Mouse (Mus musculus): ENCODE results near the gene Tdgf1. TPM values are rescaled to one million over a fixed set of nuclear protein-coding genes. Genes with fewer than 3 reads are reported as not detected.

Gene Tdgf1
- total RNA-seq, 2 experiments from 2014 or later = not detected

Small RNA genes lying within 50 kb of the gene (microRNA-seq; reads per million reads assigned to microRNA genes)
- gene Gm24269 (ENCODE audit: borderline number of aligned reads in 2 of 2) = 0 reads per million in 2 experiments

Other genes starting within 250 kb of the Tdgf1 start
- gene Myl3, start 204.3 kb downstream of the Tdgf1 start, total RNA-seq (2021) = over 10,000 TPM; 10,942 to 11,353 TPM
- 1 to 10 TPM; 6.5 to 6.6 TPM for gene Pth1r, start 199.0 kb downstream of the Tdgf1 start, total RNA-seq (2021)
- gene Prss42, start 148.0 kb downstream of the Tdgf1 start, total RNA-seq (2021) = not detected
- gene Prss44, start 132.2 kb downstream of the Tdgf1 start, total RNA-seq (2021) = not detected
- not detected for gene Prss43, start 119.5 kb downstream of the Tdgf1 start, total RNA-seq (2021)
- not detected for gene Prss45, start 111.6 kb downstream of the Tdgf1 start, total RNA-seq (2021)
- not detected for gene Prss46, start 101.7 kb downstream of the Tdgf1 start, total RNA-seq (2021)
- gene Prss50, start 88.2 kb downstream of the Tdgf1 start, total RNA-seq (2021) = not detected
- gene Als2cl, start 66.3 kb downstream of the Tdgf1 start, total RNA-seq (2021) = 10 to 100 TPM; 15.3 to 15.5 TPM
- gene Tmie, start 66.0 kb downstream of the Tdgf1 start, total RNA-seq (2021) = 1 to 10 TPM; 1.2 to 1.3 TPM
- gene Fam240a, start 29.3 kb downstream of the Tdgf1 start, total RNA-seq (2021) = not detected
- gene Lrrc2, start 5.4 kb upstream of the Tdgf1 start, total RNA-seq (2021) = 100 to 1,000 TPM; 213 to 241 TPM
- gene Rtp3, start 44.4 kb upstream of the Tdgf1 start, total RNA-seq (2021) = 1 to 10 TPM; 2.3 to 4.3 TPM
- under 1 TPM; 0.75 to 0.84 TPM for gene Ltf, start 73.1 kb upstream of the Tdgf1 start, total RNA-seq (2021)
- gene Ccrl2, start 111.4 kb upstream of the Tdgf1 start, total RNA-seq (2021) = 10 to 100 TPM; 14.3 to 21.1 TPM
- 10 to 100 TPM; 93.5 to 97.6 TPM for gene Lrrfip2, start 171.4 kb upstream of the Tdgf1 start, total RNA-seq (2021)